Mouse (Mus musculus) neutrophil, adult 83 days (primary cell): Measurements from ENCODE around the gene Olfr385. TPM values are rescaled to one million over a fixed set of nuclear protein-coding genes. Genes with fewer than 3 reads are reported as not detected.

Source experiments
- total RNA-seq, 2 experiments: library from RNA; stranded (reverse); gene quantifications; one replicate each; pipeline ENCODE4 v1.2.4; 2023

Olfr385 gene
- not detected for total RNA-seq

GRCm38 (mm10) chr11:73592908-73593307 lies at the start of gene Olfr385:
Olfr385 (minus strand) TSS chr11:73593008.

GRCm38 (mm10) chr11:73598294-73598693 lies 5.5 kb upstream of the Olfr385 start, which contains the start of gene Olfr384:
Olfr384 (plus strand) TSS chr11:73598594.

Other genes with a start within 250 kb of the Olfr385 start
- not detected for gene Olfr20, start 242.2 kb downstream of the Olfr385 start, total RNA-seq
- gene Olfr376, start 221.8 kb downstream of the Olfr385 start, total RNA-seq: not detected
- gene Olfr1, start 193.4 kb downstream of the Olfr385 start, total RNA-seq: not detected
- not detected for gene Olfr378, start 164.5 kb downstream of the Olfr385 start, total RNA-seq
- gene Olfr380, start 135.5 kb downstream of the Olfr385 start, total RNA-seq: not detected
- not detected for gene Olfr381, start 101.4 kb downstream of the Olfr385 start, total RNA-seq
- gene Olfr382, start 75.8 kb downstream of the Olfr385 start, total RNA-seq: not detected
- gene Olfr384, start 5.6 kb upstream of the Olfr385 start, total RNA-seq: not detected
- not detected for gene Zfp735, start 95.8 kb upstream of the Olfr385 start, total RNA-seq
- not detected for gene Olfr389, start 187.7 kb upstream of the Olfr385 start, total RNA-seq
- not detected for gene Olfr390, start 190.0 kb upstream of the Olfr385 start, total RNA-seq
- not detected for gene Olfr391-ps, start 210.0 kb upstream of the Olfr385 start, total RNA-seq
- gene Olfr392, start 224.0 kb upstream of the Olfr385 start, total RNA-seq: not detected